In genomic region chr11:100321479-100322305, GRCm38 (mm10) we compare ENCODE assay signal across 16 mouse cellular contexts. TPM values are rescaled to one million over a fixed set of nuclear protein-coding genes. Genes with fewer than 3 reads are reported as not detected.
DNase-seq lines count a peak whose midpoint lies in the region; ATAC-seq and TF ChIP-seq lines count a peak whose summit lies in the region.
"Not testable (repeated sequence)": the region's sequence is repeated elsewhere in the genome, so short reads cannot be mapped to it uniquely, and the experiment has no call there.
"Had no signal": no experiment of that assay in that cellular context is flagged by ENCODE, and none has a peak within 500 bp of the region (broad histone marks: within the 10 kb centered on the region; RNA-seq: fewer than 3 reads in every experiment).

No protein-coding gene starts in this region.

- peak overlapping the region; percentile 7 to 74; a peak in 3 of 4 replicates for H3K4me3 ChIP-seq in MEL (ENCODE audit: control insufficient read depth in 1 of 2, insufficient read depth in 1 of 2, low read depth in 2 of 2, low read length in 2 of 2)
- not testable (repeated sequence) for H3K4me3 ChIP-seq in limb, embryonic 15.5 days; lung, embryonic 15.5 days
- 0 out of 2 replicates have a peak overlapping the region, but pooled peaks have one; percentile 6 for H3K4me3 ChIP-seq in neural tube, embryonic 15.5 days (replicated peaks)

- TF ChIP-seq RAD21 in MEL (IDR thresholded peaks at IDR 0.05; ENCODE audit: low read depth, low read length), result not testable (repeated sequence)

- H3K4me2 ChIP-seq in limb, embryonic 15.5 days; neural tube, embryonic 15.5 days: not testable (repeated sequence)
- peak overlapping the region; percentile 16; the same call in 1 of the 2 replicates for H3K4me2 ChIP-seq in lung, embryonic 15.5 days

- peak overlapping the region; percentile 37 for H3K27ac ChIP-seq in MEL (ENCODE audit: control insufficient read depth, low read depth, low read length)
- H3K27ac ChIP-seq in limb, embryonic 15.5 days, result 0 out of 2 replicates have a peak overlapping the region, but pooled peaks have one; percentile 38
- H3K27ac ChIP-seq in lung, embryonic 15.5 days; neural tube, embryonic 15.5 days (replicated peaks): not testable (repeated sequence)

- DNase-seq in 416B (ENCODE audit: low read depth), result peak; percentile 32
- peak; percentile 55 for DNase-seq in MEL (ENCODE audit: low read depth, low spot score)
- DNase-seq in cerebellum, adult 9-11 months, result peak; percentile 56
- DNase-seq in heart, adult 11 months, result peak; percentile 93
- peak; percentile 35 for DNase-seq in induced T-regulatory cell, adult 2 months (ENCODE audit: low read depth)

- peaks cover 18% of the 10 kb centered on the region for H3K79me2 ChIP-seq in MEL (ENCODE audit: control insufficient read depth, insufficient read depth, low read length, poor library complexity)

- WGBS in limb, embryonic 15.5 days, result 83% methylated on average over 7 of the region's 7 CpGs
- WGBS in lung, embryonic 15.5 days, result 77% methylated on average over 7 of the region's 7 CpGs
- 86% methylated on average over 7 of the region's 7 CpGs for WGBS in neural tube, embryonic 15.5 days

- not testable (repeated sequence) for TF ChIP-seq CTCF in MEL (IDR thresholded peaks at IDR 0.05 in 2 of 3, conservative IDR thresholded peaks at IDR 0.05 in 1 of 3; ENCODE audit: control insufficient read depth in 1 of 3, insufficient read depth in 1 of 3, low read depth in 2 of 3, low read length in 3 of 3, poor library complexity in 1 of 3, severe bottlenecking in 1 of 3)

- peaks cover 17 to 30% of the 10 kb centered on the region in 2 experiments for H3K4me1 ChIP-seq in MEL (ENCODE audit: control insufficient read depth in 1 of 2, insufficient read depth in 2 of 2, low read length in 2 of 2)
- not testable (repeated sequence) for H3K4me1 ChIP-seq in limb, embryonic 15.5 days; lung, embryonic 15.5 days
- H3K4me1 ChIP-seq in neural tube, embryonic 15.5 days, result peaks cover 18% of the 10 kb centered on the region

- not testable (repeated sequence) for H3K27me3 ChIP-seq in MEL (ENCODE audit: control insufficient read depth in 1 of 2, insufficient read depth in 2 of 2, low read length in 2 of 2); limb, embryonic 15.5 days; lung, embryonic 15.5 days; neural tube, embryonic 15.5 days (replicated peaks)

- not testable (repeated sequence) for ATAC-seq in limb, embryonic 15.5 days (ENCODE audit: insufficient number of reproducible peaks, low FRiP score, low TSS enrichment, low read depth); lung, embryonic 15.5 days (ENCODE audit: borderline replicate concordance, extremely low read depth, low FRiP score, low TSS enrichment); neural tube, embryonic 15.5 days (ENCODE audit: low FRiP score)

- peaks cover 10 to 35% of the 10 kb centered on the region in 2 experiments for H3K36me3 ChIP-seq in MEL (ENCODE audit: control insufficient read depth in 1 of 2, insufficient read depth in 2 of 2, low read length in 2 of 2)
- H3K36me3 ChIP-seq in limb, embryonic 15.5 days, result peaks cover 19% of the 10 kb centered on the region
- peaks cover 19% of the 10 kb centered on the region for H3K36me3 ChIP-seq in lung, embryonic 15.5 days
- H3K36me3 ChIP-seq in neural tube, embryonic 15.5 days, result peaks cover 17% of the 10 kb centered on the region

- not testable (repeated sequence) for H3K9me3 ChIP-seq in MEL (replicated peaks; ENCODE audit: insufficient read depth, low read length); limb, embryonic 15.5 days; lung, embryonic 15.5 days; neural tube, embryonic 15.5 days (replicated peaks)

- peak overlapping the region; percentile 49 for H3K9ac ChIP-seq in MEL (ENCODE audit: control insufficient read depth, low read depth, low read length, poor library complexity, severe bottlenecking)
- H3K9ac ChIP-seq in limb, embryonic 15.5 days; lung, embryonic 15.5 days; neural tube, embryonic 15.5 days (replicated peaks): not testable (repeated sequence)

- TF ChIP-seq EP300 in MEL (IDR thresholded peaks at IDR 0.05; ENCODE audit: low read depth in 1 of 2, low read length in 2 of 2), result peak in 1 of 2 experiments; percentile 9; a peak in 1 of 4 replicates

- TF ChIP-seq POLR2A in MEL (IDR thresholded peaks at IDR 0.05; ENCODE audit: control insufficient read depth in 1 of 2, insufficient read depth in 1 of 2, low read depth in 1 of 2, low read length in 2 of 2, poor library complexity in 1 of 2), result not testable (repeated sequence)

TF ChIP-seq in MEL, 35 proteins besides CTCF, POLR2A, EP300 and RAD21:
- 0 out of 2 replicates have a peak, but pooled peaks have one; percentile 13 for TF ChIP-seq GATA1 (IDR thresholded peaks at IDR 0.05; ENCODE audit: low read depth, low read length)
- 0 out of 2 replicates have a peak, but pooled peaks have one; percentile 15 for TF ChIP-seq TCF12 (IDR thresholded peaks at IDR 0.05; ENCODE audit: low read depth, low read length)
- peak; percentile 12; the same call in 1 of the 2 replicates for TF ChIP-seq POLR2AphosphoS2 (IDR thresholded peaks at IDR 0.05; ENCODE audit: low read length)
- peak; percentile 39; the same call in 1 of the 2 replicates for TF ChIP-seq TBP (IDR thresholded peaks at IDR 0.05; ENCODE audit: low read depth, low read length)

RNA-seq across cellular contexts. Expression of gene Eif1, which starts 2.0 kb away (rescaled TPM):
- 320 and 383 TPM in 2 replicates for total RNA-seq in MEL (2012; rRNA removed)
- 100 to 1,000 TPM; 289 to 926 TPM for polyA plus RNA-seq in MEL (2012; ENCODE audit: insufficient read depth in 1 of 2, insufficient read length in 2 of 2, low read depth in 1 of 2, low replicate concordance in 2 of 2, missing spikeins in 1 of 2)
- polyA plus RNA-seq in limb, embryonic 15.5 days (2015; fragmentation: Nextera tagmentation; extraction: Ambion mirVana), result 1,535 and 1,764 TPM in 2 replicates
- polyA plus RNA-seq in lung, embryonic 15.5 days (2015; fragmentation: Nextera tagmentation; extraction: Ambion mirVana), result 1,642 and 1,646 TPM in 2 replicates
- polyA plus RNA-seq in neural tube, embryonic 15.5 days (2015; fragmentation: Nextera tagmentation; extraction: Ambion mirVana), result 1,270 and 1,336 TPM in 2 replicates

RNA-seq across cellular contexts. Expression of gene Gast, which starts 12.5 kb away (rescaled TPM):
- total RNA-seq in MEL (2012; rRNA removed), result not detected in 2 replicates
- not detected for polyA plus RNA-seq in MEL (2012; ENCODE audit: insufficient read depth in 1 of 2, insufficient read length in 2 of 2, low read depth in 1 of 2, low replicate concordance in 2 of 2, missing spikeins in 1 of 2)
- 3.1 and 4.0 TPM in 2 replicates for polyA plus RNA-seq in limb, embryonic 15.5 days (2015; fragmentation: Nextera tagmentation; extraction: Ambion mirVana)
- not detected in 2 replicates for polyA plus RNA-seq in lung, embryonic 15.5 days (2015; fragmentation: Nextera tagmentation; extraction: Ambion mirVana)
- polyA plus RNA-seq in neural tube, embryonic 15.5 days (2015; fragmentation: Nextera tagmentation; extraction: Ambion mirVana), result 0.75 TPM in 1 of 2 replicates, not detected in the other
- total RNA-seq: gastrocnemius, postnatal 10 days; layer of hippocampus, postnatal 14 days; left cerebral cortex, postnatal 4 days; midbrain, postnatal 0 days had no signal
- polyA plus RNA-seq: embryonic facial prominence, embryonic 11.5 days; forebrain, embryonic 16.5 days; heart, embryonic 11.5 days; hindbrain, embryonic 16.5 days had no signal

RNA-seq across cellular contexts. Expression of gene Hap1, which starts 34.2 kb away (rescaled TPM):
- total RNA-seq in MEL (2012; rRNA removed), result 6.6 and 10.9 TPM in 2 replicates
- polyA plus RNA-seq in MEL (2012; ENCODE audit: insufficient read depth in 1 of 2, insufficient read length in 2 of 2, low read depth in 1 of 2, low replicate concordance in 2 of 2, missing spikeins in 1 of 2), result 10 to 100 TPM in 1 of 2 experiments, not detected in 1; 34.8 TPM
- 1.9 and 2.8 TPM in 2 replicates for polyA plus RNA-seq in limb, embryonic 15.5 days (2015; fragmentation: Nextera tagmentation; extraction: Ambion mirVana)
- polyA plus RNA-seq in lung, embryonic 15.5 days (2015; fragmentation: Nextera tagmentation; extraction: Ambion mirVana), result 19.8 and 20.7 TPM in 2 replicates
- polyA plus RNA-seq in neural tube, embryonic 15.5 days (2015; fragmentation: Nextera tagmentation; extraction: Ambion mirVana), result 233 and 264 TPM in 2 replicates

RNA-seq across cellular contexts. Expression of gene Krt42, which starts 52.0 kb away (rescaled TPM):
- not detected in 2 replicates for total RNA-seq in MEL (2012; rRNA removed)
- not detected for polyA plus RNA-seq in MEL (2012; ENCODE audit: insufficient read depth in 1 of 2, insufficient read length in 2 of 2, low read depth in 1 of 2, low replicate concordance in 2 of 2, missing spikeins in 1 of 2)
- 0.15 TPM in 1 of 2 replicates, not detected in the other for polyA plus RNA-seq in limb, embryonic 15.5 days (2015; fragmentation: Nextera tagmentation; extraction: Ambion mirVana)
- not detected in 2 replicates for polyA plus RNA-seq in lung, embryonic 15.5 days (2015; fragmentation: Nextera tagmentation; extraction: Ambion mirVana)
- polyA plus RNA-seq in neural tube, embryonic 15.5 days (2015; fragmentation: Nextera tagmentation; extraction: Ambion mirVana), result not detected in 2 replicates
- total RNA-seq: gastrocnemius, postnatal 10 days; layer of hippocampus, postnatal 14 days; left cerebral cortex, postnatal 4 days had no signal
- polyA plus RNA-seq: embryonic facial prominence, embryonic 11.5 days; forebrain, embryonic 16.5 days; hindbrain, embryonic 16.5 days; midbrain, postnatal 0 days had no signal

Comparison
In these comparisons a context has a peak if more than half of its experiments do, and no peak if none do; other contexts are left out.
1. DNase-seq: peak in every context shown above with its lines; median percentile 93 in heart, adult 11 months; 56 in cerebellum, adult 9-11 months; 55 in MEL; 35 in induced T-regulatory cell, adult 2 months; 32 in 416B.